12 mouse cellular contexts compared by ENCODE assay signal in genomic region chr15:95135926-95136609, GRCm38 (mm10).
DNase-seq lines count a peak whose midpoint lies in the region; ATAC-seq lines count a peak whose summit lies in the region.
"Had no signal": no experiment of that assay in that cellular context is flagged by ENCODE, and none has a peak within 500 bp of the region (broad histone marks: within the 10 kb centered on the region; RNA-seq: fewer than 3 reads in every experiment).

No protein-coding gene starts in this region.

- no peak overlapping the region for H3K4me3 ChIP-seq in kidney, embryonic 16.5 days (ENCODE audit: low read length)
- H3K4me3 ChIP-seq in stomach, embryonic 16.5 days (replicated peaks; ENCODE audit: low read length) = no peak overlapping the region

- H3K27ac ChIP-seq in kidney, embryonic 16.5 days (ENCODE audit: low read length) = no peak overlapping the region
- no peak overlapping the region for H3K27ac ChIP-seq in stomach, embryonic 16.5 days (ENCODE audit: low read length)

- no peaks in the 10 kb centered on the region for H3K4me1 ChIP-seq in kidney, embryonic 16.5 days (ENCODE audit: insufficient read depth, low read length)
- H3K4me1 ChIP-seq in stomach, embryonic 16.5 days (ENCODE audit: control insufficient read depth, insufficient read depth, low read length) = no peaks in the 10 kb centered on the region

- H3K9me3 ChIP-seq in kidney, embryonic 16.5 days (ENCODE audit: low read length) = no peaks in the 10 kb centered on the region
- no peaks in the 10 kb centered on the region for H3K9me3 ChIP-seq in stomach, embryonic 16.5 days (replicated peaks; ENCODE audit: control insufficient read depth, low read length)

- no peak for DNase-seq in kidney, postnatal 4 days
- DNase-seq in right cerebral cortex, postnatal 10 days (ENCODE audit: low spot score in 2 of 2) = peak; percentile 23 to 35
- no peak for DNase-seq in right cerebral cortex, postnatal 14 days
- peak; percentile 57 for DNase-seq in layer of hippocampus, adult 9-11 months
- DNase-seq in heart, adult 11 months = no peak
- no peak for DNase-seq in kidney, postnatal 10 days
- DNase-seq: cerebellum, adult 18-20 months; lung, postnatal 14 days had no signal

- 90% methylated on average over 17 of the region's 17 CpGs for WGBS in kidney, embryonic 16.5 days
- 90% methylated on average over 17 of the region's 17 CpGs for WGBS in stomach, embryonic 16.5 days

- no peaks in the 10 kb centered on the region for H3K36me3 ChIP-seq in kidney, embryonic 16.5 days (ENCODE audit: insufficient read depth, low read length)
- no peaks in the 10 kb centered on the region for H3K36me3 ChIP-seq in stomach, embryonic 16.5 days (ENCODE audit: control insufficient read depth, insufficient read depth, low read length)

- no peak overlapping the region for H3K4me2 ChIP-seq in kidney, embryonic 16.5 days (replicated peaks; ENCODE audit: low read depth, low read length)
- no peak overlapping the region for H3K4me2 ChIP-seq in stomach, embryonic 16.5 days (ENCODE audit: low read depth, low read length)

- H3K9ac ChIP-seq in kidney, embryonic 16.5 days (replicated peaks; ENCODE audit: low read length) = no peak overlapping the region
- no peak overlapping the region for H3K9ac ChIP-seq in stomach, embryonic 16.5 days (ENCODE audit: low read length)

- H3K27me3 ChIP-seq in kidney, embryonic 16.5 days (ENCODE audit: insufficient read depth, low read length) = no peaks in the 10 kb centered on the region
- H3K27me3 ChIP-seq in stomach, embryonic 16.5 days (ENCODE audit: control insufficient read depth, insufficient read depth, low read length) = no peaks in the 10 kb centered on the region

- peak; percentile 49; the same call in 1 of the 2 replicates for ATAC-seq in kidney, embryonic 16.5 days (ENCODE audit: low FRiP score, low TSS enrichment)
- ATAC-seq in stomach, embryonic 16.5 days (ENCODE audit: insufficient read depth, low FRiP score) = 0 out of 2 replicates have a peak, but pooled peaks have one; percentile 37
- ATAC-seq: activated CD4-positive, CD25-positive, alpha-beta regulatory T cell, adult 4 months; intestine, postnatal 0 days had no signal

Comparison
In these comparisons a context has a peak if more than half of its experiments do, and no peak if none do; other contexts are left out.
1. DNase-seq: peak in right cerebral cortex, postnatal 10 days (2 of 2) and layer of hippocampus, adult 9-11 months (single experiment); none in kidney, postnatal 4 days (0 of 2), right cerebral cortex, postnatal 14 days (single experiment), heart, adult 11 months (single experiment) and kidney, postnatal 10 days (single experiment).